Comparison of ENCODE assay signal across 35 mouse cellular contexts in genomic region chr16:79778729-79779128, GRCm38 (mm10).
"Had no signal": no experiment of that assay in that cellular context is flagged by ENCODE, and none has a peak within 500 bp of the region (broad histone marks: within the 10 kb centered on the region; RNA-seq: fewer than 3 reads in every experiment).

No protein-coding gene starts in this region.

- H3K27me3 ChIP-seq: heart, embryonic 12.5 days; heart, embryonic 13.5 days; heart, embryonic 15.5 days; hindbrain, embryonic 12.5 days; hindbrain, embryonic 13.5 days; hindbrain, embryonic 15.5 days; intestine, embryonic 15.5 days; kidney, embryonic 15.5 days had no signal

- H3K9ac ChIP-seq: heart, embryonic 12.5 days; heart, embryonic 13.5 days; heart, embryonic 15.5 days; hindbrain, embryonic 12.5 days; hindbrain, embryonic 13.5 days; hindbrain, embryonic 14.5 days; hindbrain, embryonic 15.5 days; intestine, embryonic 15.5 days; kidney, embryonic 15.5 days had no signal

- DNase-seq: heart, postnatal 10 days; heart, postnatal 14 days; heart, postnatal 36 days; heart, postnatal 4 days; kidney, adult 11 months; kidney, adult 18-20 months; kidney, adult 2 months; kidney, adult 8-10 months; kidney, adult 9 months; kidney, postnatal 10 days; kidney, postnatal 14 days; kidney, postnatal 25 days; kidney, postnatal 36 days; kidney, postnatal 4 days; layer of hippocampus, adult 9-11 months; layer of hippocampus, postnatal 36 days had no signal

- H3K27ac ChIP-seq: heart, embryonic 10.5 days; heart, embryonic 13.5 days; heart, embryonic 15.5 days; hindbrain, embryonic 10.5 days; hindbrain, embryonic 12.5 days; hindbrain, embryonic 13.5 days; hindbrain, embryonic 14.5 days; hindbrain, embryonic 15.5 days; hindbrain, postnatal 0 days; intestine, embryonic 15.5 days; kidney, embryonic 15.5 days; kidney, postnatal 0 days; layer of hippocampus, adult 2 months had no signal

- H3K36me3 ChIP-seq: heart, embryonic 10.5 days; heart, embryonic 12.5 days; heart, embryonic 13.5 days; heart, embryonic 15.5 days; hindbrain, embryonic 10.5 days; hindbrain, embryonic 12.5 days; hindbrain, embryonic 13.5 days; hindbrain, embryonic 15.5 days; intestine, embryonic 15.5 days; kidney, embryonic 15.5 days had no signal

- H3K4me2 ChIP-seq: heart, embryonic 11.5 days; heart, embryonic 12.5 days; heart, embryonic 13.5 days; heart, embryonic 15.5 days; hindbrain, embryonic 12.5 days; hindbrain, embryonic 13.5 days; hindbrain, embryonic 14.5 days; hindbrain, embryonic 15.5 days; intestine, embryonic 15.5 days; kidney, embryonic 15.5 days had no signal

- H3K9me3 ChIP-seq: heart, embryonic 10.5 days; heart, embryonic 12.5 days; heart, embryonic 13.5 days; heart, embryonic 15.5 days; hindbrain, embryonic 10.5 days; hindbrain, embryonic 12.5 days; hindbrain, embryonic 13.5 days; hindbrain, embryonic 15.5 days; intestine, embryonic 15.5 days; kidney, embryonic 15.5 days had no signal

- H3K4me3 ChIP-seq: heart, embryonic 10.5 days; heart, embryonic 12.5 days; heart, embryonic 13.5 days; heart, embryonic 15.5 days; hindbrain, embryonic 10.5 days; hindbrain, embryonic 12.5 days; hindbrain, embryonic 13.5 days; hindbrain, embryonic 15.5 days; intestine, embryonic 15.5 days; kidney, embryonic 15.5 days; layer of hippocampus, adult 2 months had no signal

- H3K4me1 ChIP-seq: heart, embryonic 10.5 days; heart, embryonic 12.5 days; heart, embryonic 13.5 days; heart, embryonic 15.5 days; hindbrain, embryonic 10.5 days; hindbrain, embryonic 12.5 days; hindbrain, embryonic 13.5 days; hindbrain, embryonic 15.5 days; intestine, embryonic 15.5 days; kidney, embryonic 15.5 days had no signal

- ATAC-seq: hindbrain, embryonic 16.5 days; hindbrain, postnatal 0 days; inflammation-experienced regulatory T-cells, adult 6 months; intestine, embryonic 15.5 days; intestine, embryonic 16.5 days; intestine, postnatal 0 days had no signal
